Mouse (Mus musculus): ENCODE measurements around the gene Slc35f3.

DNA sequence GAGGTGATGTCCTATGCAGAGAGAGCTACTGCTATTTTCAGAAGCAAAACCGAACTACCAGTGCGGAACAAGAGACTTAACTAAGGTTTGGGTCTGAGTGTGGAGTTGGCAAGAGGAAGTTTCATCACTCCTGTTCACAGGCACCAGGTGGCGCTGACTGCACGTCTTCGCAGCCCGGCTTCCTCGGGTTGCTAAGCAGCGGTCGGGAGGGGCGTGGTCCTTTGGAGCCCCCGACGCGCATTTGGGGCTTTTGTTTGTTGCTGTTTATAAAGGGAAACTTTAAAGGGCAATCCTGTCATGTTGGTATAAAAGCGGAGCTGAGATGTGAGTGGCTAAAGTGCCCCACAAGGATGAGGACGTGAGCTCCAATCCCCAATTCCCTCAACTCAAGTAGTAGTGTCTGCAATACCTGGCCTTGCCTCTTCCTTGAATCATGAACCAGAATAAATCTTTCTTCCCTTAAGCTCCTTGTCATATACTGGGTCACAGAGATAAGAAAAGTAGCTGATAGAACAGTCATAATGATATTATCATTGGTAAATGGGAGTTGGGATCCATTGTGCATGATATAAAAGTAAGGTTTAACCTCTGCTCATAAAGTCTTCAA is 40.1 kb upstream of the Slc35f3 start:
- TF ChIP-seq GATA1 (IDR thresholded peaks at IDR 0.05; ENCODE audit: borderline replicate concordance, low read length) = no peak
- no peak for TF ChIP-seq FLI1 (IDR thresholded peaks at IDR 0.05; ENCODE audit: low read length)

All from megakaryocyte, embryonic 14.5 days (primary cell).